In the genomic region with DNA sequence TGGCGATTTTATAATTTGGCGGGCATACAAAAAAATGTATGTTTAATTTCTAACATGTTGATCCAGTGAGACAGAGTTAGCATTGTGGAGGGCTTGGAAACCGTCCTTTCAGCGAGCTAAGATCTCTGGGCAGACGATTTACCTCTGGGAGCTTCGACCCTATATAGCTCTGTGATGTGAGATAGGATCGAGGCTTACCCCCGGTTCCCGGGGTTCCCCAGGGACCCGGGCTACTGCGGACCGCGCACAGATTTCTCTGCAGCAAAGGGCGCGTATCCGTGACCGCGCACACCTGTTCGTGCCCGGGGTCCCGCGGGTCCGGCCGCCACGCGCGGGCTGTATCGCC, we compare ENCODE assay signal across 8 mouse cellular contexts. TPM values are rescaled to one million over a fixed set of nuclear protein-coding genes. Genes with fewer than 3 reads are reported as not detected.
DNase-seq lines count a peak whose midpoint lies in the region; ATAC-seq and TF ChIP-seq lines count a peak whose summit lies in the region.

No protein-coding gene starts in this region.

- peak overlapping the region; percentile 80 for H3K9ac ChIP-seq in hindbrain, embryonic 13.5 days
- H3K9ac ChIP-seq in midbrain, embryonic 14.5 days (replicated peaks; ENCODE audit: low read length) = peak overlapping the region; percentile 66

- H3K27ac ChIP-seq in kidney, adult 2 months (ENCODE audit: insufficient read depth, low read depth, low read length) = no peak overlapping the region
- no peak overlapping the region for H3K27ac ChIP-seq in brown adipose tissue, adult 24 weeks (replicated peaks; ENCODE audit: low read depth, low read length)
- H3K27ac ChIP-seq in hindbrain, embryonic 13.5 days = no peak overlapping the region
- no peak overlapping the region for H3K27ac ChIP-seq in midbrain, embryonic 14.5 days (replicated peaks; ENCODE audit: low read depth, low read length)

- TF ChIP-seq CTCF in kidney, adult 2 months (conservative IDR thresholded peaks at IDR 0.05; ENCODE audit: insufficient read depth, insufficient read length, low read depth, low read length) = no peak

- TF ChIP-seq POLR2A in kidney, adult 2 months (IDR thresholded peaks at IDR 0.05; ENCODE audit: low read depth, low read length) = no peak

- no peaks in the 10 kb centered on the region for H3K36me3 ChIP-seq in kidney, adult 2 months (ENCODE audit: control insufficient read depth, insufficient read depth, low read length)
- H3K36me3 ChIP-seq in hindbrain, embryonic 13.5 days = no peaks in the 10 kb centered on the region
- no peaks in the 10 kb centered on the region for H3K36me3 ChIP-seq in midbrain, embryonic 14.5 days (ENCODE audit: control insufficient read depth, insufficient read depth, low read length)

- H3K9me3 ChIP-seq in hindbrain, embryonic 13.5 days = no peaks in the 10 kb centered on the region
- no peaks in the 10 kb centered on the region for H3K9me3 ChIP-seq in midbrain, embryonic 14.5 days (ENCODE audit: control insufficient read depth, low read length)

- peak; percentile 61 for ATAC-seq in hindbrain, embryonic 13.5 days (ENCODE audit: low FRiP score)
- peak; percentile 47 for ATAC-seq in midbrain, embryonic 14.5 days (ENCODE audit: low FRiP score, low TSS enrichment)

- peak overlapping the region; percentile 96 for H3K4me2 ChIP-seq in hindbrain, embryonic 13.5 days
- H3K4me2 ChIP-seq in midbrain, embryonic 14.5 days (ENCODE audit: low read length) = peak overlapping the region; percentile 97

- DNase-seq in kidney, adult 2 months = peak; percentile 2
- no peak for DNase-seq in kidney, adult 18-20 months
- no peak for DNase-seq in midbrain, embryonic 14.5 days
- DNase-seq in right cerebral cortex, adult 18-20 months = no peak
- no peak for DNase-seq in T-cell, adult 2 months (ENCODE audit: low spot score)
- DNase-seq in thymus, adult 18-20 months = no peak

- H3K27me3 ChIP-seq in kidney, adult 2 months (replicated peaks; ENCODE audit: control insufficient read depth, insufficient read depth, low read length) = no peaks in the 10 kb centered on the region; the same call in 1 of the 2 replicates
- H3K27me3 ChIP-seq in hindbrain, embryonic 13.5 days = peaks cover 47% of the 10 kb centered on the region
- H3K27me3 ChIP-seq in midbrain, embryonic 14.5 days (ENCODE audit: control insufficient read depth, insufficient read depth, low read length) = peaks cover 28% of the 10 kb centered on the region

- H3K4me3 ChIP-seq in kidney, adult 2 months (ENCODE audit: insufficient read depth, low read depth, low read length) = peak overlapping the region; percentile 56
- H3K4me3 ChIP-seq in brown adipose tissue, adult 24 weeks (ENCODE audit: insufficient read depth, low read depth, low read length) = peak overlapping the region; percentile 51
- H3K4me3 ChIP-seq in hindbrain, embryonic 13.5 days = peak overlapping the region; percentile 68
- peak overlapping the region; percentile 64 for H3K4me3 ChIP-seq in midbrain, embryonic 14.5 days (replicated peaks; ENCODE audit: low read depth, low read length)

- WGBS in kidney, adult 2 months = 8% methylated on average over 28 of the region's 28 CpGs
- WGBS in hindbrain, embryonic 13.5 days = 2% methylated on average over 28 of the region's 28 CpGs
- under 1% methylated on average over 28 of the region's 28 CpGs for WGBS in midbrain, embryonic 14.5 days

- no peaks in the 10 kb centered on the region for H3K4me1 ChIP-seq in kidney, adult 2 months (ENCODE audit: control insufficient read depth, insufficient read depth, low read length)
- peaks cover 2% of the 10 kb centered on the region; the same call in 1 of the 2 replicates for H3K4me1 ChIP-seq in brown adipose tissue, adult 24 weeks (ENCODE audit: control insufficient read depth, insufficient read depth, insufficient read length, low read length)
- H3K4me1 ChIP-seq in hindbrain, embryonic 13.5 days (replicated peaks) = peaks cover 16% of the 10 kb centered on the region
- no peaks in the 10 kb centered on the region for H3K4me1 ChIP-seq in midbrain, embryonic 14.5 days (ENCODE audit: control insufficient read depth, insufficient read depth, low read length)

RNA-seq across cellular contexts. Expression of a gene that starts 0.3 kb away (rescaled TPM):
- 13.9 and 14.5 TPM in 2 replicates for polyA plus RNA-seq in kidney, adult 2 months (2012; rRNA removed)
- polyA plus RNA-seq in brown adipose tissue, adult 24 weeks (2012; ENCODE audit: insufficient read depth, insufficient read length, missing spikeins) = not detected in 2 replicates
- polyA plus RNA-seq in hindbrain, embryonic 13.5 days (2015; fragmentation: Nextera tagmentation; extraction: Ambion mirVana) = 31.2 and 33.5 TPM in 2 replicates
- 49.3 and 55.0 TPM in 2 replicates for polyA plus RNA-seq in midbrain, embryonic 14.5 days (2014; fragmentation: Nextera tagmentation; extraction: Ambion mirVana)

Comparison
In these comparisons a context has a peak if more than half of its experiments do, and no peak if none do; other contexts are left out.
1. RNA of a gene that starts 0.3 kb away (polyA plus RNA-seq): 49.3 to 55.0 TPM in midbrain, embryonic 14.5 days, 31.2 to 33.5 TPM in hindbrain, embryonic 13.5 days and 13.9 to 14.5 TPM in kidney, adult 2 months; not detected in brown adipose tissue, adult 24 weeks; every median in the first group is over 10 times any median in the second.
2. Peak in every context shown above with its lines, with median percentiles within 50 percentile points of each other: H3K4me3 ChIP-seq.